Mouse (Mus musculus) CH12.LX (cell line): ENCODE data around the gene Gapt. TPM values are rescaled to one million over a fixed set of nuclear protein-coding genes. Genes with fewer than 3 reads are reported as not detected.

Experiments used
- DNase-seq: peaks from one replicate; pipeline ENCODE4 v3.0.0-alpha.2; 2013; ENCODE audit errors: extremely low read depth
- H3K27ac ChIP-seq: 2 replicates; pipeline ENCODE4 v1.5.1; 2012; ENCODE audit warnings: low read depth, mild to moderate bottlenecking, control low read depth, moderate library complexity; ENCODE audit not compliant: insufficient read depth
- H3K27me3 ChIP-seq: replicated peaks from 2 replicates; pipeline ENCODE3; 2012; ENCODE audit warnings: inconsistent platforms
- H3K36me3 ChIP-seq, 2 experiments: replicated peaks in 1 of 2; 2 replicates each; pipeline versions ENCODE3 to v1.6.1; 2012; ENCODE audit warnings: inconsistent platforms in 1 of 2, low read length in 1 of 2, mild to moderate bottlenecking in 1 of 2, mixed read lengths in 1 of 2, moderate library complexity in 1 of 2; ENCODE audit not compliant: control insufficient read depth in 1 of 2, insufficient read depth in 1 of 2
- H3K4me1 ChIP-seq, 2 experiments: 2 replicates each; pipeline ENCODE4 v1.6.1; 2012; ENCODE audit warnings: inconsistent platforms in 1 of 2, moderate library complexity in 1 of 2; ENCODE audit not compliant: insufficient read depth in 2 of 2, control insufficient read depth in 1 of 2
- H3K4me2 ChIP-seq: 2 replicates; pipeline ENCODE4 v1.6.1; 2012; ENCODE audit warnings: low read depth, mild to moderate bottlenecking, control low read depth; ENCODE audit not compliant: poor library complexity, insufficient read depth, severe bottlenecking
- H3K4me3 ChIP-seq, 3 experiments: fragments of 150-350 bp in 1 of 3; sonication (generic) in 1 of 3; replicated peaks in 1 of 3; 2 replicates each; pipeline versions ENCODE3 to v1.5.1; 2011 to 2012; ENCODE audit warnings: low read depth in 2 of 3, low read length in 2 of 3, mild to moderate bottlenecking in 2 of 3, moderate library complexity in 2 of 3, control low read depth in 1 of 3, improper control_type of control experiment in 1 of 3, inconsistent platforms in 1 of 3, mixed read lengths in 1 of 3; ENCODE audit not compliant: poor library complexity in 1 of 3
- H3K79me2 ChIP-seq: replicated peaks from 2 replicates; pipeline ENCODE4 v1.6.1; 2012; ENCODE audit warnings: mild to moderate bottlenecking, moderate library complexity; ENCODE audit not compliant: control insufficient read depth, poor library complexity, insufficient read depth, severe bottlenecking; ENCODE audit errors: extremely low read depth
- H3K9ac ChIP-seq: 2 replicates; pipeline ENCODE4 v1.6.1; 2012; ENCODE audit warnings: low read depth, mild to moderate bottlenecking, control low read depth, moderate library complexity; ENCODE audit not compliant: insufficient read depth
- H3K9me3 ChIP-seq: replicated peaks from 2 replicates; pipeline ENCODE3; 2012; ENCODE audit warnings: low read length, inconsistent platforms, mixed read lengths
- BHLHE40 ChIP-seq: IDR thresholded peaks from 2 replicates; pipeline ENCODE4 v1.6.1; 2011; ENCODE audit warnings: mild to moderate bottlenecking, low read depth, low read length, improper control_type of control experiment
- CHD1 ChIP-seq: IDR thresholded peaks from 2 replicates; pipeline ENCODE4 v1.6.1; 2012; ENCODE audit warnings: low read depth, low read length, improper control_type of control experiment, inconsistent platforms
- CHD2 ChIP-seq: IDR thresholded peaks from 2 replicates; pipeline ENCODE4 v1.6.1; 2011; ENCODE audit warnings: low read length, improper control_type of control experiment
- CTCF ChIP-seq, 2 experiments: IDR thresholded peaks in 1 of 2; conservative IDR thresholded peaks in 1 of 2; 2 replicates each; pipeline ENCODE4 v1.5.1; 2011 to 2012; ENCODE audit warnings: low read depth in 2 of 2, low read length in 2 of 2, improper control_type of control experiment in 1 of 2, inconsistent platforms in 1 of 2, mild to moderate bottlenecking in 1 of 2, moderate library complexity in 1 of 2
- ELF1 ChIP-seq: IDR thresholded peaks from 2 replicates; pipeline ENCODE4 v1.6.1; 2014; ENCODE audit warnings: low read depth, mild to moderate bottlenecking, inconsistent platforms, low read length, improper control_type of control experiment
- EP300 ChIP-seq: IDR thresholded peaks from 2 replicates; pipeline ENCODE4 v1.6.1; 2011; ENCODE audit warnings: low read length, improper control_type of control experiment
- ETS1 ChIP-seq: conservative IDR thresholded peaks from 2 replicates; pipeline ENCODE4 v1.6.1; 2012; ENCODE audit warnings: low read depth, mild to moderate bottlenecking, inconsistent platforms, low read length, improper control_type of control experiment, moderate library complexity
- HCFC1 ChIP-seq: IDR thresholded peaks from 2 replicates; pipeline ENCODE4 v1.6.1; 2012; ENCODE audit warnings: low read depth, mild to moderate bottlenecking, inconsistent platforms, low read length, improper control_type of control experiment
- JUND ChIP-seq: conservative IDR thresholded peaks from 2 replicates; pipeline ENCODE4 v1.6.1; 2011; ENCODE audit warnings: low read depth, low read length, improper control_type of control experiment
- MAZ ChIP-seq: IDR thresholded peaks from 2 replicates; pipeline ENCODE4 v1.6.1; 2012; ENCODE audit warnings: low read depth, mild to moderate bottlenecking, inconsistent platforms, low read length, improper control_type of control experiment, moderate library complexity
- NELFE ChIP-seq: IDR thresholded peaks from 2 replicates; pipeline ENCODE4 v1.6.1; 2011; ENCODE audit warnings: low read depth, low read length, improper control_type of control experiment
- NRF1 ChIP-seq: IDR thresholded peaks from 2 replicates; pipeline ENCODE4 v1.6.1; 2014; ENCODE audit warnings: low read depth, mild to moderate bottlenecking, inconsistent platforms, low read length, improper control_type of control experiment, moderate library complexity
- POLR2AphosphoS2 ChIP-seq: IDR thresholded peaks from 2 replicates; pipeline ENCODE4 v1.6.1; 2011; ENCODE audit warnings: low read depth, low read length, improper control_type of control experiment
- RAD21 ChIP-seq: IDR thresholded peaks from 2 replicates; pipeline ENCODE4 v1.6.1; 2011; ENCODE audit warnings: low read depth, mild to moderate bottlenecking, low read length, improper control_type of control experiment, moderate library complexity
- RCOR1 ChIP-seq: conservative IDR thresholded peaks from 2 replicates; pipeline ENCODE4 v1.6.1; 2012; ENCODE audit warnings: low read depth, mild to moderate bottlenecking, inconsistent platforms, low read length, improper control_type of control experiment
- SIN3A ChIP-seq: IDR thresholded peaks from 2 replicates; pipeline ENCODE4 v1.6.1; 2012; ENCODE audit warnings: low read length, improper control_type of control experiment, inconsistent platforms
- SMC3 ChIP-seq: IDR thresholded peaks from 2 replicates; pipeline ENCODE4 v1.6.1; 2011; ENCODE audit warnings: low read depth, low read length, improper control_type of control experiment
- TCF12 ChIP-seq: IDR thresholded peaks from 2 replicates; pipeline ENCODE4 v1.6.1; 2014; ENCODE audit warnings: low read depth, mild to moderate bottlenecking, inconsistent platforms, low read length, improper control_type of control experiment
- USF1 ChIP-seq: IDR thresholded peaks from 2 replicates; pipeline ENCODE4 v1.6.1; 2014; ENCODE audit warnings: low read depth, mild to moderate bottlenecking, inconsistent platforms, low read length, improper control_type of control experiment
- USF2 ChIP-seq: conservative IDR thresholded peaks from 2 replicates; pipeline ENCODE4 v1.6.1; 2011; ENCODE audit warnings: low read depth, low read length, improper control_type of control experiment
- ZKSCAN1 ChIP-seq: IDR thresholded peaks from 2 replicates; pipeline ENCODE4 v1.6.1; 2012; ENCODE audit warnings: low read depth, inconsistent platforms, low read length, improper control_type of control experiment, borderline replicate concordance
- dilution Hi-C: fragments of 300-500 bp; cut with MboI; formaldehyde crosslinking; loops from 2 replicates; pipeline ENCODE4 v1.14.3; 2020; ENCODE audit warnings: low sequenced_read_pairs; ENCODE audit not compliant: extremely low pct_unique_long_range_greater_than_20kb, extremely low pct_ligation_motif_present
- in situ Hi-C: fragments of 300-500 bp; cut with MboI; formaldehyde crosslinking; loops from 3 replicates; pipeline ENCODE4 v1.14.3; 2019; ENCODE audit warnings: low sequenced_read_pairs, low pct_ligation_motif_present, low pct_unique_long_range_greater_than_20kb, mixed read lengths
- polyA plus RNA-seq: library from polyadenylated mRNA; unstranded; fragments of >175 nt; gene quantifications from 2 replicates; pipeline ENCODE4 v1.2.1, GENCODE M21; 2012; ENCODE audit warnings: low read depth; ENCODE audit not compliant: insufficient read length
- total RNA-seq, 2 experiments: library from RNA; depleted of rRNA; stranded (reverse); fragments of 300-350 nt in 1 of 2; fragments of >200 nt in 1 of 2; gene quantifications; 2 replicates each; pipeline ENCODE4 v1.2.3; 2012 to 2014

Gapt gene
- total and polyA plus RNA-seq, 3 experiments: 1.9 to 16.0 (median 4.1) TPM

GRCm38 (mm10) chr13:110346707-110347106 is 10.3 kb downstream of the Gapt start:
- H3K27me3 ChIP-seq: no peaks in the 10 kb centered on the region
- in situ Hi-C loops (no loop called here), dilution Hi-C loops (no loop called here)
- no peak overlapping the region for H3K27ac ChIP-seq
- H3K4me2 ChIP-seq: no peak overlapping the region
- H3K4me1 ChIP-seq: 0 out of 4 replicates have a peak, but pooled peaks cover 0 to 3% of the 10 kb centered on the region in 2 experiments
- no peaks in the 10 kb centered on the region for H3K79me2 ChIP-seq
- no peak overlapping the region for H3K9ac ChIP-seq
- DNase-seq: no peak
- no peak for TF ChIP-seq HCFC1
- TF ChIP-seq CHD1: no peak
- no peak for TF ChIP-seq CHD2
- no peak for TF ChIP-seq NRF1
- no peak for TF ChIP-seq RAD21
- TF ChIP-seq SMC3: no peak
- no peak for TF ChIP-seq BHLHE40
- no peak for TF ChIP-seq TCF12
- TF ChIP-seq USF2: no peak
- no peak for TF ChIP-seq ZKSCAN1
- no peak for TF ChIP-seq USF1
- no peak for TF ChIP-seq POLR2AphosphoS2
- no peak for TF ChIP-seq MAZ
- no peak for TF ChIP-seq ETS1
- no peak for TF ChIP-seq CTCF (conservative IDR thresholded peaks at IDR 0.05 in 1 of 2, IDR thresholded peaks at IDR 0.05 in 1 of 2; ENCODE audit: low read depth in 2 of 2, low read length in 2 of 2)
- no peak for TF ChIP-seq RCOR1
- no peak for TF ChIP-seq SIN3A
- no peak for TF ChIP-seq ELF1
- no peak for TF ChIP-seq EP300
- TF ChIP-seq JUND: no peak
- H3K9me3 ChIP-seq: no peaks in the 10 kb centered on the region
- H3K4me3 ChIP-seq: no peak overlapping the region
- H3K36me3 ChIP-seq: peaks cover 0 to 10% of the 10 kb centered on the region in 2 experiments

GRCm38 (mm10) chr13:110342602-110343001 is 14.4 kb downstream of the Gapt start:
- Histone ChIP-seq H3K4me3 (no peak overlapping the region), H3K27me3 (no peaks in the 10 kb centered on the region)
- no peak for TF ChIP-seq NELFE

More at GRCm38 (mm10) chr13:110342602-110343001, 14.4 kb downstream of the Gapt start:
- Histone ChIP-seq H3K9me3 (no peaks in the 10 kb centered on the region), H3K79me2 (no peaks in the 10 kb centered on the region), H3K27ac (no peak overlapping the region), H3K4me1 (0 out of 4 replicates have a peak, but pooled peaks cover 0 to 3% of the 10 kb centered on the region in 2 experiments), H3K4me2 (no peak overlapping the region), H3K9ac (no peak overlapping the region), H3K36me3 (no peaks in the 10 kb centered on the region)
- dilution Hi-C loops (no loop called here), in situ Hi-C loops (no loop called here)
- no peak for DNase-seq
